Mouse (Mus musculus): ENCODE data around the gene Hbs1l. TPM values are rescaled to one million over a fixed set of nuclear protein-coding genes. Genes with fewer than 3 reads are reported as not detected.

The Hbs1l gene
- 66.1 and 67.0 TPM in 2 replicates for total RNA-seq (2021)
- long read RNA-seq, experiment 1, transcript Hbs1l-209 (18 exons, 2,733 nt), result major isoform, 120 of 144 reads
- long read RNA-seq, experiment 1, partial matches to known transcripts, result 6 of 144 reads
- long read RNA-seq, experiment 1, other reads (novel, unspliced or antisense), result 10 of 144 reads
- long read RNA-seq, experiment 2, transcript Hbs1l-209 (18 exons, 2,733 nt), result major isoform, 84 of 107 reads
- long read RNA-seq, experiment 2, transcript Hbs1l-203 (5 exons, 2,625 nt), result minor isoform, 5 of 107 reads
- long read RNA-seq, experiment 2, partial matches to known transcripts, result 4 of 107 reads
- long read RNA-seq, experiment 2, other reads (novel, unspliced or antisense), result 10 of 107 reads

DNA sequence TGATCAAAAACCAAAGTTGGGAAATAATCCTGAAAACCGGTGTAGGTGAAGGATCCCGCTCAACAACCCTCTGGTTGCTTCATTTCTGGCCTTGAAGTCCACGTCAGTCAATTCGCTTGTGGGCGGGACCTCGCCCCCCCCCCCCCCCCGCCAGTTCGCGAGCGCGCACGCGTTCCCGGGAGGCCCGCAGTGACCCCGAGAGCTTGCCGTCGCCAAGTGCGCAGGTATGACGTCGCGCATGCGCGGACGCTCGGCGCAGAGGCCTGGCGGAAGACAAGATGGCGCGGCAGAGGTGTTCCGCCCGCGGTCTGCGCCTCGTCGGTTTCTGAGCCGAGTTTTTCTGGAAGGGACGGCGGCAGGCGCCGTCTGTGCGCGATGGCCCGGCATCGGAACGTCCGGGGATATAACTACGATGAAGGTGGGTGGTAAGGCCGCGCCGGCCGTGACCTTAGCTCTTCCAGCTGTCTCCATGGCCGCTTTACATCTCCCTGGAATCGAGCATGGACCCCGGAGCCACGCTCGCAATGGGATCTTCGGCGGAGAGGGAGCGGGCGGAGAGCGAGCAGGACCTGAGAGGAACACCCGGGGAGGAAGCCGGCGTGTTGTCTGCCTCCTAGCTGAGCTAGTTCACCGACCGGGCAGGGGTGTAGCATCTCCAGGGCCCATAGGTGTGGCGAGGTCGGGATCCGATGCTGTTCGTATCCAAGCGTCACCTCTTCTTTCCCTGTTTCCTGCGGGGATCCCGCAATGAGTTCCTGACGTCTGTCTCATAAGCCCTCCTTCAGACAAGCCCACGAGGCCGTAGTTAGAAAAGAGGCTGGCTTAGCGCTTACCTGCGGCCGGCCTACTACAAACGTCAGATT, at the start of gene Hbs1l:
Hbs1l (plus strand) TSS at position 221 of the 863 bp plus-strand sequence.
- peak; percentile 96 for DNase-seq

DNA sequence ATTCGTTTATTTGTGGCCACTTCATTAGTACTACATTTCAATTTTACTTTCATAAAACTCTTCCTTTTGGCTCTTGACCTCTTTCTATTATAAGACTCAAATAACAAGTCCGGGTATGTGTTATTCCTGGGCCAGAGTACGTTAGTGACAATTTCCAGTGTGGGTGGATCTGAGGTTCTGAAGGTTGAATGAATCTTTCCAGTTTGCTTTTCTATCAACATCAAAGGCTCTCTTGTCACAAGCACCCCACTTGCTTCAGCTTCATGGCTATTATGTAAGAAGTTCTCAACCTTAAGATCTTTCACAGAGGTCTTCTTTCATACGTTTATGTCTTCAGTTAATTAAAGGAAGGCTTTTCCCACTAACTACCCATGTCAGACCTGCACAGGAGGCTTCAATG, 47.2 kb upstream of the Hbs1l start:
- no peak for DNase-seq

DNA sequence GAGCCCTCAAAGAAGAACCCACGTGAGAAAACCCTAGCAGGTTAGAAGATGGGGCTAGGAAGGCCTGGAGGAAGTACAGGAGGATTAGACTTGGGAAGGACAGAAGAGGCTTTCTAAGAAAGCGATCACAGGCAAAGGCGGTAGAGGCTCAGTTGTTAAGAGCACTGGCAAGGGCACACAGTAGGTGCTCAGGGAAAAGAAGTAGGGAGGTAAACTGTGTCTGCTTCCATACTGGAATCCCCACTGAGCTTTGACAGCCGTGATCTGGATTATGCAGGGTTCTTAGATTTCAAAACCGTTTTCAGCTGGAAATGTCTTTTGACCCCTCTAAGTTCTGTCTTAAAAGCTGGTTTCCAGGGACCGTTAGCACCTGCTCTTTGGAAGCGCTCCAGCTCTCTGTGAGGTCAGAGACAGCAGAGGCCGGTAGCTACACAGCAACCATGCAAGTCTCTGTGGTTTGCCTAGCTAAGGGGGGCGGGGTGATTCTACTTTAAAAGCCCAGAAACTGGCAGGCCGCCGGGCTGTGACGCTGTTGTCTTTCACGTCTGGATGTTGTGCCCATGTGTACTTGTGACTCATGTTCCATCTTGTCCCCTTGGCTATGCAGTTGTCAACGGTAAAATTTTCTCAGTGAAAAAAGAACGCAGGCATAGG, 43.8 kb upstream of the Hbs1l start:
- DNase-seq, result peak; percentile 77

- DNase-seq, result no peak
Observed at GRCm38 (mm10) chr10:21252800-21253199, 43.0 kb upstream of the Hbs1l start.

GRCm38 (mm10) chr10:21254266-21255140, 41.3 kb upstream of the Hbs1l start:
- no peak for DNase-seq

GRCm38 (mm10) chr10:21257244-21257643, 38.5 kb upstream of the Hbs1l start:
- DNase-seq, result no peak

- no peak for DNase-seq
Observed at GRCm38 (mm10) chr10:21259649-21260048, 36.1 kb upstream of the Hbs1l start.

GRCm38 (mm10) chr10:21265188-21265587, 30.6 kb upstream of the Hbs1l start:
- no peak for DNase-seq

DNA sequence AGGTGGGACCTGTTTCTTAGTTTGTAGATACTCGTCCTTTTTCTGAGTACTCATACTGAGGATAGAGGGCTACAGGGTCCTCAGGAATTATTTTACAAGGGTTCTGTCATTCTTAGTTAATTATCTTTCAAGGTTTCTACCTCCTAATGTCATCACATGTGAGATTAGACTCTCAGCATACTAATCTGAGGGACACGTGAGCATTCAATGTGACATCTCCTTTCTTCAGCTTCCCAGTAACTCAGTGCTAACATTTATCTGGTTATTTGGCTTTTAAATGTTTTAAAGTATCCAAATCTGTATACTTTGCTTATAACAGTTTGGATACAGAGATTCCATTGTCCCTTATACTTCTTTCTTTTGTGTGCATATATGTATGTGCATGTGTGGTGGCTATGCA, 28.3 kb upstream of the Hbs1l start:
- DNase-seq, result no peak

GRCm38 (mm10) chr10:21268786-21269410, 26.9 kb upstream of the Hbs1l start:
- DNase-seq, result no peak

- no peak for DNase-seq
Observed at GRCm38 (mm10) chr10:21269920-21270319, 25.9 kb upstream of the Hbs1l start.

- no peak for DNase-seq
Observed at GRCm38 (mm10) chr10:21270905-21271304, 24.9 kb upstream of the Hbs1l start.

- DNase-seq, result no peak
Observed at GRCm38 (mm10) chr10:21271310-21271709, 24.5 kb upstream of the Hbs1l start.

GRCm38 (mm10) chr10:21271785-21272184, 24.0 kb upstream of the Hbs1l start:
- no peak for DNase-seq

GRCm38 (mm10) chr10:21287243-21288127, 8.3 kb upstream of the Hbs1l start:
- no peak for DNase-seq

DNA sequence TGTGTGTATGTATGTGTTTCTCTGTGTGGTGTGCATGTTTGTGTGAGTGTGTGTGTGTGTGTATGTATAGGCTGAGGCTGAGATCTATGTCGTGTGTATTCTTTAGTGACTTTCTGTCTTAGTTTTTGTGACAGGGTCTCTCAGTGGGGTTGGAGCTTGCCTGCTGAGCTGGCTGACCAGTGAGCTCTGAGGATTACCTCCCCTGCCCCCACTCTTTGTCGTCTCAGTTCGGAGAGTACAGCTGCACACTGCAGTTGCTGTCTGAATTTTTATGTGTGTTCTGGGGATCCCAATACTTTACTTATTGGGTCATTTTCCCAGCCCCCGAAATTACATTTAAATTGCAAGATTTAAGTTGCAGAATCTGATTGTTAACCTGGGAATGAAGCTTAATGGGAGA, 4.6 kb upstream of the Hbs1l start:
- no peak for DNase-seq

GRCm38 (mm10) chr10:21294217-21294616, 1.6 kb upstream of the Hbs1l start:
- DNase-seq, result no peak

GRCm38 (mm10) chr10:21295397-21295758, 401 bp upstream of the Hbs1l start:
- no peak for DNase-seq

DNA sequence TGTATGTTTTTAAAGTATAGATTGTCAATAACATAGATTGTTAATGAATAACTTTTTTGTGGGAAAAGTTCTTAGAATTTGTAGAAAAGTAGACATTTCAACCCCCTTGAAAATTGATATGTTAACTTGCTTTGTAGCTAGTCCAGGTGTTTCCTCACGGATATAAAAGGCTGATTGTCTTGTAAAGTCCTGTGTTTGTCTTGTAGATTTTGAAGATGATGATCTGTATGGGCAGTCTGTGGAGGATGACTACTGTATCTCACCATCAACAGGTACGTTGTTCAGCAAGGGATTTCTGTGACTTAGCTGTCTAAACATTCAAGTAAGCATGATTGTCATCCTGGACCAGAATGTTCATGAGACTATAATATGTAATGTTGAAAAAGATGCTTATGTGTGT, 3.2 kb downstream of the Hbs1l start:
- no peak for DNase-seq

DNA sequence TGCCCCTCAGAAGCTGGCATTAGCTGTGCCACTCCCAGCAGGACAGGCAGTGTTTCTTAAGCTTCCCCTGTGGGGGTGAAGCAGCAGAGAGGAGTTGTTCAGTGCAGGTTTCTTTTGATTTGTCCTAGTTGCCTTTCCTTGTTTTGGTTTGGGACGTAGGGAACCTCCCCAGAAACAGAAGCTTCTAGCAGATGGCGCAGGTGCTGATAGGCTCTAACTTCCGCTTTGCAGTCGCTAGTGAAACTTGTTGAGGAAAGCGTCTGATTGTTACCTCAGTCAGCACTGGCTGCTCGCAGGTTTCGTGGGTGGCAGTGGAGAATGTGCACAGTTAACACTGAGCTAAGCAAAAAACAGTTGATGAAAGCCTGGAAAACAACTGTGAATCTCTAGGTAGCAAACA, 6.0 kb downstream of the Hbs1l start:
- DNase-seq, result no peak

All from adrenal gland, postnatal 14 days (tissue).